Mouse (Mus musculus): ENCODE measurements at regions not wholly inside any gene's neighbourhood (a gene's known extent, or its start where the extent isn't known, plus 50 kb on each side); places are given as distances from the start of the nearest gene placed in this dataset.

- no peak for DNase-seq (ENCODE audit: low spot score)
Observed at GRCm38 (mm10) chr8:104033148-104033547, 68.3 kb upstream of the Cdh5 start.

GRCm38 (mm10) chr8:104034286-104034685, 67.1 kb upstream of the Cdh5 start:
- DNase-seq (ENCODE audit: low spot score), result no peak

- no peak for DNase-seq (ENCODE audit: low spot score)
Observed at GRCm38 (mm10) chr8:104036580-104037477, 64.6 kb upstream of the Cdh5 start.

GRCm38 (mm10) chr8:104037611-104038010, 63.8 kb upstream of the Cdh5 start:
- no peak for DNase-seq (ENCODE audit: low spot score)

DNA sequence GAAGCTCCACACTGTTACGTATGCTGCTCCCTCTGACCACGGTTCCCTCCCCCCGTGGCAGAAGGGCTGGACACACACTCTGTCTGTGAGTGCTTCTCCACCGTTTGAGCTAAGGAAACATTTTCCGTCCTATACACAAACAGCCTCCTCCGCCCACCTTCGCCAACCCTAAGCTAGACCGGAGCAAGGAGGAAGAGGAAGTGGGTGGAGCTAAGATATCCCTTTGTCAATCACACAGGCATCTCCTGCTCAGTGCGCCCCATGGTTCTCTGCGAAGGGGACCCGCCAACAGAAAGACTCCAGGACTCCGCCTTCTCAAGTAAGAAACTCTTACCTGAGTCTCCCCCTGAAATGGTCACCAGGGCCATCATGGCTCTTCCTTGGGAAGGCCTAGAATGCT, 61.9 kb upstream of the Cdh5 start:
- no peak for DNase-seq (ENCODE audit: low spot score)

DNA sequence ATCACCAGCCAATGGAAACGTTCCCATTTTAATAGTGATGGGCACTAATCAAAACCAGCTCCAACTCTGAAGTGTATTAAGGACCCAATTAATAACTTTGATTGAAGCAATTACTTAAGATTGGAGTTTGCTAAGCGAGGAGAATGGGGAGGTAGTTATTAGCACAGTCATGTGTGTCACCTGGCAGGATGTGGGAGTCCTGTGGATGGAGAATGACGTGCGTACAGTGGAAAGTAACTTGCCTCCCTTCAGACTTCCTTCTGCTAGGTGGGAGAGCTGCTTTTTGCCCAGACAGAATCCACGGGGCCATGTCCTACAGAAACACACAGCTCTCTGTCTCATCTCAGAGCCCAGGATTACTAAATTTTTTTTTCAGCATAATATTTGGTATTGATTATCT, 59.9 kb upstream of the Cdh5 start:
- DNase-seq (ENCODE audit: low spot score), result no peak

DNA sequence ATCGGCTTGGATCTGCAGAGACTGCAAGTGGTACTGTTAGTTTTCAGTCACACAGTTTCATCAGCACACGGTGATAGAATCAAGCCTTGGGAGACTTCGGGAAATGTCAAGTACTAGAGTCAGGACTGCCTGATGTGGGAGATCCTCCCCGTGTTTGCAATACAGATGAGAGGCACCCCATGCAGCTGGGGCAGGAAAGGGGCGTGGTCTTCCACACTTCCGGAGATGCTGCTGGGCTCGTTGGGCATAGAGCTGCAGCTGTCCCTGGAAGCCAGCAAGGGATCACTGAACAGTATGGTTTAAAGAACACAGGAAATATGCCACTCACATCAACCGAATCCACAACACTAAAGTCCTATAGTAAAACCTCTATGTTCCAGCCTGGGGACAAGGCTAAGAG, 59.0 kb upstream of the Cdh5 start:
- DNase-seq (ENCODE audit: low spot score), result no peak

GRCm38 (mm10) chr8:104048037-104048436, 53.4 kb upstream of the Cdh5 start:
- DNase-seq (ENCODE audit: low spot score), result no peak

- DNase-seq (ENCODE audit: low spot score), result no peak
Observed at GRCm38 (mm10) chr8:104049181-104049580, 52.2 kb upstream of the Cdh5 start.

GRCm38 (mm10) chr8:104050694-104051539, 50.5 kb upstream of the Cdh5 start:
- peak; percentile 82 for DNase-seq (ENCODE audit: low spot score)

- DNase-seq (ENCODE audit: low spot score), result no peak
Observed at GRCm38 (mm10) chr8:104051540-104051882, 49.9 kb upstream of the Cdh5 start.
